Mouse (Mus musculus) heart, embryonic 11.5 days (tissue): ENCODE results near the gene Pou2f2. TPM values are rescaled to one million over a fixed set of nuclear protein-coding genes. Genes with fewer than 3 reads are reported as not detected.

Experiments used
- ATAC-seq: fragments of 200-750 bp; cut with Nextera tagmentation; replicated peaks from 2 replicates; pipeline ENCODE4 v1.8.0; 2017; ENCODE audit warnings: moderate library complexity; ENCODE audit not compliant: insufficient number of reproducible peaks, low FRiP score, low TSS enrichment
- H3K27ac ChIP-seq: fragments of 300-500 bp; sonication (generic); 2 replicates; pipeline ENCODE4 v1.5.1; 2014; ENCODE audit warnings: mild to moderate bottlenecking, low read depth, low read length
- H3K27me3 ChIP-seq: fragments of 300-500 bp; sonication (generic); 2 replicates; pipeline ENCODE4 v1.6.1; 2014; ENCODE audit warnings: mild to moderate bottlenecking, low read length, mixed read lengths; ENCODE audit not compliant: control insufficient read depth, insufficient read depth
- H3K36me3 ChIP-seq: fragments of 300-500 bp; sonication (generic); 2 replicates; pipeline ENCODE4 v1.6.1; 2014; ENCODE audit warnings: mild to moderate bottlenecking, low read length, moderate library complexity, mixed read lengths; ENCODE audit not compliant: control insufficient read depth, insufficient read depth
- H3K4me1 ChIP-seq: fragments of 300-500 bp; sonication (generic); 2 replicates; pipeline ENCODE4 v1.6.1; 2014; ENCODE audit warnings: low read length; ENCODE audit not compliant: control insufficient read depth, insufficient read depth
- H3K4me2 ChIP-seq: fragments of 300-500 bp; sonication (generic); 2 replicates; pipeline ENCODE4 v1.6.1; 2014; ENCODE audit warnings: mild to moderate bottlenecking, moderate library complexity
- H3K4me3 ChIP-seq: fragments of 300-500 bp; sonication (generic); 2 replicates; pipeline ENCODE4 v1.5.1; 2014; ENCODE audit warnings: low read depth, low read length
- H3K9ac ChIP-seq: fragments of 300-500 bp; sonication (generic); 2 replicates; pipeline ENCODE4 v1.6.1; 2014; ENCODE audit warnings: mild to moderate bottlenecking, low read depth, low read length, moderate library complexity
- H3K9me3 ChIP-seq: fragments of 300-500 bp; sonication (generic); replicated peaks from 2 replicates; pipeline ENCODE4 v1.6.1; 2016; ENCODE audit warnings: low read length; ENCODE audit not compliant: control insufficient read depth
- WGBS: fragments of 180-500 bp; shearing (Covaris S2); extraction: QIAGEN DNeasy Blood & Tissue Kit; methylation state at CpG from one replicate; pipeline ENCODE4 v1.1.7; 2014; ENCODE audit not compliant: insufficient replicate concordance; 5-methylcytosine and 5-hydroxymethylcytosine counted together
- polyA plus RNA-seq: library from polyadenylated mRNA; unstranded; fragments of >200 nt; fragmentation: Nextera tagmentation; extraction: Ambion mirVana; gene quantifications from 2 replicates; pipeline ENCODE4 v1.2.1, GENCODE M21; 2014

The Pou2f2 gene
- polyA plus RNA-seq, 1 experiment from 2014 or later, result 0.83 TPM

DNA sequence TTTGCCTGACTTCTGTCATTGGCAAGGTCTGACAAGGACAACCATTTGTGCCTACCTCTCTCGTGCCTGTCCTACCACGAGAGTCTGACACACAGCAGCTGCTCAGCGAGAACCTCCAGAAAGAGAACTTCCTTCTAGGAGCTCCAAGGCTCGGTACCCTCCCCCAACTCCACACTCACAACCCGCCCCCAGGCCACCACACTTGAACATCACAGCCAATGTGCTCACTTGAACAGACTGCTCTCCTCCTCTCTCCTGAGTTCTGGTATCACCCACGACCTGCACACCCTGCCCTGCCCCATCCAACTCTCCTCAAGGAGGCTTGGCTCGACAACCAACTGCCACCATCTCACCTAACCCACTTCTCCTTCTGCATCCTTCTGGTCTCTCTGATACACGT is 115.6 kb downstream of the Pou2f2 start:
- Histone ChIP-seq H3K4me3 (no peak overlapping the region), H3K27me3 (no peaks in the 10 kb centered on the region), H3K9me3 (no peaks in the 10 kb centered on the region), H3K9ac (no peak overlapping the region), H3K4me1 (no peaks in the 10 kb centered on the region), H3K36me3 (peaks cover 57% of the 10 kb centered on the region), H3K27ac (no peak overlapping the region), H3K4me2 (no peak overlapping the region)
- WGBS, result 75% methylated on average over 8 of the region's 8 CpGs
- ATAC-seq, result no peak

DNA sequence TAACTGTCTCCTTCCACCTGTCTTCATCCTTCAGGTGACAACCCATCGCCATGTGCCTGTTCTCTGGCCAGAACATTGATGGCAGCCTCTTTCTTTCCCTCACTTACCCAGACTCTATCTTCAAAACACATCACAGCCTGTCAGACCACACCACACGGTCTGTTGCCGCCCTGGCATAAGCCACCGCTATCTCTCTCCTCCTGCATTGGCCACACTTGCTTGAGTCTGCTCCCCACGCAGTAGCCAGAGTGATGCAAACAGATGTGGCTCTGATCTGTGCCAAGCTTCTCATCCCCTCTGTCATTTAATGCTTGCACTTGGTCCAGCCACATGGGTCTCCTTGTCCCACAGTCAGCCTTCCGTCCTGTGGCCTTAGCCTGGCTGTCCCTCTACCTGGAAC is 116.2 kb downstream of the Pou2f2 start:
- Histone ChIP-seq H3K9ac (no peak overlapping the region), H3K4me2 (no peak overlapping the region), H3K36me3 (peaks cover 59% of the 10 kb centered on the region), H3K27me3 (no peaks in the 10 kb centered on the region), H3K4me3 (no peak overlapping the region), H3K9me3 (no peaks in the 10 kb centered on the region), H3K4me1 (no peaks in the 10 kb centered on the region), H3K27ac (no peak overlapping the region)
- WGBS, result 84% methylated on average over 6 of the region's 6 CpGs
- ATAC-seq, result no peak

DNA sequence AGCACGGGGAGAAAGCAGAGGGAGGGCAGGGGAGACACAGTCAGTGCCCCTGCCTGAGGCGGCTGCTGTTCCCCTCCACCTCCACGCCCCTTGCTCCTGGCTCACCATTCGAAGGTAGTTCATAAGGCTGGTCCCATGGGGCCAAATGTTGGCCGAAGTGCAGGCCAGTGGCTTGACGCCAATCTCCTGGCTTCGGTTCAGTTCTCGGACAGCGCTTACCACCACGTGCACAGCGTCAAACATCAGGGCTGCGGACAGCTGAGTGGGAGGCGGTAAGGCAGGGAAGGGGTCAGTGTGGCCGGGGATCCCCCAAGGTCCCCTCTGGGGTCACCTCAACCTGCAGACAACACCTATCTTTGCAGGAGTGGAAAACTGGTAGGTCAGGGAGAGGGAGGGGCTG is 120.7 kb downstream of the Pou2f2 start:
- WGBS, result 81% methylated on average over 14 of the region's 14 CpGs
- Histone ChIP-seq H3K27ac (no peak overlapping the region), H3K36me3 (peaks cover 60% of the 10 kb centered on the region), H3K4me2 (no peak overlapping the region), H3K9me3 (no peaks in the 10 kb centered on the region), H3K27me3 (no peaks in the 10 kb centered on the region), H3K4me3 (no peak overlapping the region), H3K9ac (no peak overlapping the region), H3K4me1 (peaks cover 10% of the 10 kb centered on the region)
- no peak for ATAC-seq

DNA sequence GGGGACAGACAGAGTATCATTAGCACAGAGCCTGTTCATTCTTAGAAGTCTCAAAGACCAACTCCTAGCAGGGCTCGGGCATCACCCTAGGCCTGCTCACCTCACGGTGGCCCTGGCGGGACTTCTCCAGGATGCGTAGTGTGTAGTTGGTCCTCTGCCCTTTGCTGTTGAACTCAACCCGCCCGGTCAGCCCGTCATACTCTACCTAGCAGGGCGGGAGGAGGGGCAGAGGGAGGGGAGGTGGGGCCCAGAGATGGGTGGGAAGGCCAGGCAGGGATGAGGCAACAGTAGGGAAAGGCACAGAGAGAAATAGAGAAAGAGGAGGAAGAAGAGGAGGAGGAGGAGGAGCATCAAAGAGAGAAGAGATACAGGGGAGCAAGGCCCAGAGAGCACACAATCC is 121.1 kb downstream of the Pou2f2 start:
- H3K27me3 ChIP-seq, result no peaks in the 10 kb centered on the region
- no peak overlapping the region for H3K4me3 ChIP-seq
- H3K27ac ChIP-seq, result no peak overlapping the region
- H3K9me3 ChIP-seq, result no peaks in the 10 kb centered on the region
- WGBS, result 78% methylated on average over 8 of the region's 8 CpGs
- H3K9ac ChIP-seq, result no peak overlapping the region
- H3K4me2 ChIP-seq, result no peak overlapping the region
- no peak for ATAC-seq
- H3K36me3 ChIP-seq, result peaks cover 59% of the 10 kb centered on the region
- peaks cover 10% of the 10 kb centered on the region for H3K4me1 ChIP-seq

DNA sequence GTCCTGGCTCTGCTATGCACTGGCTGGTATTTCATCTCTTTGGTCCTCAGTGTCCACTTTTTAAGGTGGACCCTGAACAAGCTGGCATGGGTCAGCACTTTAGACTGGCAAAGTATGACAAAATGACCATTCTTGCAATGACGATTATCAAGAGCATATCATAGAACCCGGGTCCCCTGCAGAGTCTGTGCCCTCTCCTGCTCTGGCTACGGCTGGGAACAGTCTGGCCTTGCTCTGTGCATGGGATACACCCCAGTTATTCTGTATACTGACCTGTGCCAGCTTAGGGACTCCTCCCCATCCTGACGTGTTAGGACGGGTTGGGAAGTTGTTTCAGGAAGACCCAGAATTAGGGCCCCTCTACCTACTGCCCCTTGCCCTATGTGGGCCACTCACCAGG is 121.6 kb downstream of the Pou2f2 start:
- no peaks in the 10 kb centered on the region for H3K9me3 ChIP-seq
- H3K4me1 ChIP-seq, result peaks cover 10% of the 10 kb centered on the region
- H3K36me3 ChIP-seq, result peaks cover 54% of the 10 kb centered on the region
- H3K9ac ChIP-seq, result no peak overlapping the region
- no peak overlapping the region for H3K27ac ChIP-seq
- H3K4me2 ChIP-seq, result no peak overlapping the region
- ATAC-seq, result no peak
- no peak overlapping the region for H3K4me3 ChIP-seq
- no peaks in the 10 kb centered on the region for H3K27me3 ChIP-seq
- WGBS, result 86% methylated on average over 5 of the region's 5 CpGs

DNA sequence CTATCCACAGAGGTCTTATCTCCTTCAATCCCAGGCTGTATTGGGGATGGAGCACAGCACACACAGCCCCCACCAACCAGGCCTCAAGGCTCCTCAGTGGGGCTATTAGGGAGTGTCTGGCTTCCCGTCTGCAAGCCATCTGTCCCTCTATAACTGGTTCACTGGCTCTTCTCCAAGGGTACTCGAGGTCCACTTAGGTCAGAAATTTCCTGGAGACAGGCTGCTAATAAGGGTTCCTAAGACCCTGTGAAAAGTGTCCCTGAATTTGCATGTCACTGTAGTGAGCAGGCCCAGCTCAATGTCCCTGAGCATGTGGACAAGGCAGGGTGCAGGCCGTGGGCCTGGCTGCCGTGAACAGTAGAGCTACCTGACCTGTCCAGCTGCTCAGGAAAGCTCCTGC is 122.6 kb downstream of the Pou2f2 start:
- H3K4me3 ChIP-seq, result no peak overlapping the region
- 0 out of 2 replicates have a peak, but pooled peaks have one; percentile 43 for ATAC-seq
- H3K9me3 ChIP-seq, result no peaks in the 10 kb centered on the region
- 33% methylated on average over 4 of the region's 4 CpGs for WGBS
- H3K4me2 ChIP-seq, result no peak overlapping the region
- no peak overlapping the region for H3K9ac ChIP-seq
- H3K36me3 ChIP-seq, result peaks cover 48% of the 10 kb centered on the region
- no peaks in the 10 kb centered on the region for H3K27me3 ChIP-seq
- H3K27ac ChIP-seq, result peak overlapping the region; percentile 51; the same call in 1 of the 2 replicates
- peaks cover 10% of the 10 kb centered on the region for H3K4me1 ChIP-seq

DNA sequence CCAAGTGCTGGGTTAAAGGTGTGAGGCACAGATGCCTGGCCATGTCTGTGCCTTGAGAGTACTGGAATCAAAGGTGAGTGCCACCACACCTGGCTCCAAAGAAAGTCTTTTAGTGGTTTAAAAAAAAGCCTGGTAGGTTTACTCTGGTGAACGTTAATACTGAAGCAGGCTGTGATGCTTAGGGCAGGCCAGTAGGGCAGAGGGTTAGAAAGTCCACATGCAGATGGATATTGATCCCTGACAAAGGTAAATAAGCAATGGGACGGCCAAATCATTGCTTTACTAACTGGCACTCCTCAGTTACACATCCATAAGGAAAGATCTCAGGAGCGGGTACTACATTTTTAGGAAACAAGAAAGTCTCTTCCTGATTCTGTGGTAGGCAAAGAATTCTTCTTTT is 126.9 kb downstream of the Pou2f2 start:
- 89% methylated on average over 3 of the region's 3 CpGs for WGBS
- Histone ChIP-seq H3K9me3 (no peaks in the 10 kb centered on the region), H3K4me2 (no peak overlapping the region), H3K4me1 (peaks cover 15% of the 10 kb centered on the region), H3K4me3 (no peak overlapping the region), H3K9ac (no peak overlapping the region), H3K27ac (no peak overlapping the region), H3K27me3 (no peaks in the 10 kb centered on the region), H3K36me3 (peaks cover 30% of the 10 kb centered on the region)
- ATAC-seq, result no peak

DNA sequence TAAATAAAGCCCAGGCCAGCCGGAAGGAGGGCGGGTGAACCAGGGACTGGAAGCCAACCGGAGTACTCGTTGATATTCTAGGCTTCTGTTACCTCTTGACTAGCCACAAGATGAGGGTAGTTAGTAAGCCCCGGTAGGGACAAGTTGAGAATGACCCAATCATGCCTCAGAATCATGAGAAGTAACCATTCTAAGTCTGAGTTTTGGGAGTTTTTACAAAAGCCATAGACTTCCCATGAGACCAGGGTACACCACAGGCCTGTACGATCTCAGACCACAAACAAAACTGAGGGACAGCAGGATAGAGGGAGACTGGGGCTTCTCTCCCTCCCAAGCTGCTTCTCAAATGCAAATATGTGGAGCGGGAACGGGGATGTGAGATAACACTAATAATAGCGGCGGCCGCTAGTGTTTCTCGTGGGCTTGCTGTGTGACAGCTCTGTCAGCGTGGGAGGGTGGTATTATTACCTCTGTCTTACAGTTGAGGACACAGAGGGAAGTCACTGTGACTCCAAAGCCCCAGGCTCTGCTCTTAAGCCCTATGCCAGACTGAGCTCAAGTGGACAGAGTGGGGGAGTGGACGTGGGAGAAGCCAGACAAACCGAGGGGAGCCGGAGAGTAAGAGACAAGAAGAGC is 130.1 kb downstream of the Pou2f2 start:
- no peak for ATAC-seq
- no peak overlapping the region for H3K4me3 ChIP-seq
- peaks cover 22% of the 10 kb centered on the region for H3K36me3 ChIP-seq
- H3K9ac ChIP-seq, result no peak overlapping the region
- no peak overlapping the region for H3K27ac ChIP-seq
- no peaks in the 10 kb centered on the region for H3K9me3 ChIP-seq
- H3K27me3 ChIP-seq, result no peaks in the 10 kb centered on the region
- H3K4me1 ChIP-seq, result peaks cover 5% of the 10 kb centered on the region
- 63% methylated on average over 16 of the region's 16 CpGs for WGBS
- H3K4me2 ChIP-seq, result no peak overlapping the region

DNA sequence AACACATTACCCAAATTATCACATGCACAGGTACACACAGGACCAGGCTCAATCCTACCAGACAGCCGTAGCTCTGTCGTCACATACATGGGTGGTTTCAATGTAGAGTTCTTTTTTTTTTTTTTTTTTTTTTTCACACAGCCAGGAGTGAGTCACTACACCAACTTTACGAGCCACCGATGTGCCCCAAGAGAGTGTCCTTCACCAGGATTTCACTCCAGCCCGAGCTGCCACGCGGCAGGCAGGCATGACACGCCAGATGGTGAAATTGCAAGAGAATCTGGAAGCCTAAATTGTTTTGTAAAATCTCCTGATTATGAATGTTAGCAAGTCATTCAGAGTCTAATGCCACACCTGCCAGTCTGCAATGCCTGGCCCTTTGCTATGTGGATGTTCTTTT is 132.2 kb downstream of the Pou2f2 start:
- peaks cover 17% of the 10 kb centered on the region for H3K36me3 ChIP-seq
- WGBS, result 87% methylated on average over 8 of the region's 8 CpGs
- ATAC-seq, result no peak
- no peak overlapping the region for H3K27ac ChIP-seq
- no peaks in the 10 kb centered on the region for H3K9me3 ChIP-seq
- no peak overlapping the region for H3K4me2 ChIP-seq
- H3K27me3 ChIP-seq, result no peaks in the 10 kb centered on the region
- no peak overlapping the region for H3K4me3 ChIP-seq
- H3K4me1 ChIP-seq, result peaks cover 5% of the 10 kb centered on the region
- H3K9ac ChIP-seq, result no peak overlapping the region
